Mouse (Mus musculus): ENCODE data around the gene Scnn1b.

DNA sequence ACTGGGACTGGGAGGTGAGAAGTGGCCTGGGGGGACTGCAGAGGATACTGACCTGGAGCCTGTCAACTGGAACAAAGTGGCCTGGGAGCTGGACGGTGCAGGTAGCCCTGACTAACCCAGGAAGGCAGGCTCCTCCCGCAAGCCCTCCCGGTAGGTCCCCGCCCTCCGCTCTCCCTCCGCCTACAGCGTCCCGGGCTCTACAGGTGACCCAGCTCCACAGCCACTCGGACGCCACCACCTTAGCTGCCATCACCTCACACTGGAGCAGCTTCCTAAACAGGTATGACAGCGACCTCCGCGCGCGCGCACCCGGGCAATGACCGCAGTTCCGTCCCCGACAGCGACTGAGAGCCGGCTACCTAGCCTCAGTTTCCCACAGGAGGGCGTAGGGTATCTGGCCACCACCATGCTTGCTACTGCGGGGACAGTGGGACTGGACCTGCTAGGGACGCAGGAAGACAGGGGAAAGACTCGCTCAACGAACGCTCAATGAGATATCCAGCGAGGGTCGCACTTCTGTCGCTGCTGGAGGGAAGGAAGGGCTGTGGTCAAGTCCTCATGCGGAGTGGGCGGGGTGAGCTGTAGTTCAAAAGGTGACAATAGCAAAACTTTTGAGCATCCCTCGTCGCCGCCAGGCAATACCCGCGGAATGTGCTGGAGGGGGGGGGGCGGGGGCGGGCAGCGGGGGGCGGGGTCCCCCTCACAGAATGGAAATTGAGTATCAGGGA is at the start of gene Scnn1b:
- TF ChIP-seq CTCF (IDR thresholded peaks at IDR 0.05; ENCODE audit: insufficient read depth, low read depth, low read length) (no peak), POLR2A (IDR thresholded peaks at IDR 0.05; ENCODE audit: insufficient read depth, low read depth, low read length) (no peak)
